ENCODE assay signal across 9 mouse cellular contexts in genomic region chr1:175923848-175924787, GRCm38 (mm10). TPM values are rescaled to one million over a fixed set of nuclear protein-coding genes. Genes with fewer than 3 reads are reported as not detected.
DNase-seq lines count a peak whose midpoint lies in the region; ATAC-seq and TF ChIP-seq lines count a peak whose summit lies in the region.
"Had no signal": no experiment of that assay in that cellular context is flagged by ENCODE, and none has a peak within 500 bp of the region (broad histone marks: within the 10 kb centered on the region; RNA-seq: fewer than 3 reads in every experiment).

No protein-coding gene starts in this region.

- peak; percentile 81 for TF ChIP-seq CTCF in kidney, adult 2 months (conservative IDR thresholded peaks at IDR 0.05; ENCODE audit: insufficient read depth, insufficient read length, low read depth, low read length)

- no peak for ATAC-seq in neural tube, embryonic 11.5 days (ENCODE audit: insufficient read depth, low FRiP score, low TSS enrichment)
- ATAC-seq in stomach, embryonic 15.5 days (ENCODE audit: insufficient read depth, low FRiP score, low read depth), result 0 out of 2 replicates have a peak, but pooled peaks have one; percentile 27

- H3K9me3 ChIP-seq in limb, embryonic 10.5 days (replicated peaks), result no peaks in the 10 kb centered on the region
- no peaks in the 10 kb centered on the region for H3K9me3 ChIP-seq in neural tube, embryonic 11.5 days (ENCODE audit: control insufficient read depth, low read length)
- no peaks in the 10 kb centered on the region for H3K9me3 ChIP-seq in stomach, embryonic 15.5 days
- H3K9me3 ChIP-seq: embryonic facial prominence, embryonic 15.5 days had no signal

- no peaks in the 10 kb centered on the region for H3K4me1 ChIP-seq in kidney, adult 2 months (ENCODE audit: control insufficient read depth, insufficient read depth, low read length)
- no peaks in the 10 kb centered on the region for H3K4me1 ChIP-seq in limb, embryonic 10.5 days
- no peaks in the 10 kb centered on the region for H3K4me1 ChIP-seq in neural tube, embryonic 11.5 days (ENCODE audit: control insufficient read depth, insufficient read depth, low read length)
- no peaks in the 10 kb centered on the region for H3K4me1 ChIP-seq in stomach, embryonic 15.5 days
- H3K4me1 ChIP-seq: embryonic facial prominence, embryonic 15.5 days had no signal

- DNase-seq in 416B (ENCODE audit: low read depth) (peak; percentile 72), ZHBTc4 (ENCODE audit: low read depth, low spot score) (peak; percentile 70)
- DNase-seq in cerebellum, postnatal 25 days, result peak; percentile 75 to 86
- DNase-seq in frontal cortex, postnatal 36 days (ENCODE audit: low spot score in 2 of 2), result peak; percentile 86
- peak; percentile 65 for DNase-seq in kidney, adult 2 months
- peak; percentile 70 for DNase-seq in limb, embryonic 10.5 days (ENCODE audit: low spot score)
- DNase-seq in neural tube, embryonic 11.5 days (ENCODE audit: low spot score), result peak; percentile 74

- no peaks in the 10 kb centered on the region for H3K36me3 ChIP-seq in kidney, adult 2 months (ENCODE audit: control insufficient read depth, insufficient read depth, low read length)
- H3K36me3 ChIP-seq in limb, embryonic 10.5 days, result no peaks in the 10 kb centered on the region
- H3K36me3 ChIP-seq in neural tube, embryonic 11.5 days (ENCODE audit: control insufficient read depth, insufficient read depth, low read length), result no peaks in the 10 kb centered on the region
- no peaks in the 10 kb centered on the region for H3K36me3 ChIP-seq in stomach, embryonic 15.5 days
- H3K36me3 ChIP-seq: embryonic facial prominence, embryonic 15.5 days had no signal

- H3K27me3 ChIP-seq in kidney, adult 2 months (replicated peaks; ENCODE audit: control insufficient read depth, insufficient read depth, low read length), result no peaks in the 10 kb centered on the region
- H3K27me3 ChIP-seq in limb, embryonic 10.5 days (ENCODE audit: low read depth, poor library complexity, severe bottlenecking), result no peaks in the 10 kb centered on the region
- H3K27me3 ChIP-seq in neural tube, embryonic 11.5 days (ENCODE audit: control insufficient read depth, insufficient read depth, low read length), result no peaks in the 10 kb centered on the region
- no peaks in the 10 kb centered on the region for H3K27me3 ChIP-seq in stomach, embryonic 15.5 days (replicated peaks)
- H3K27me3 ChIP-seq: embryonic facial prominence, embryonic 15.5 days had no signal

- WGBS in kidney, adult 2 months, result 50% methylated on average over 7 of the region's 7 CpGs
- 55% methylated on average over 7 of the region's 7 CpGs for whole genome bisulfite sequencing in limb, embryonic 10.5 days
- WGBS in neural tube, embryonic 11.5 days, result 52% methylated on average over 7 of the region's 7 CpGs
- 48% methylated on average over 7 of the region's 7 CpGs for WGBS in stomach, embryonic 15.5 days

- H3K9ac ChIP-seq in neural tube, embryonic 11.5 days (ENCODE audit: low read length), result no peak overlapping the region
- H3K9ac ChIP-seq in stomach, embryonic 15.5 days, result no peak overlapping the region
- H3K9ac ChIP-seq: embryonic facial prominence, embryonic 15.5 days had no signal

- no peak overlapping the region for H3K4me2 ChIP-seq in neural tube, embryonic 11.5 days (ENCODE audit: low read depth)
- no peak overlapping the region for H3K4me2 ChIP-seq in stomach, embryonic 15.5 days
- H3K4me2 ChIP-seq: embryonic facial prominence, embryonic 15.5 days had no signal

- H3K27ac ChIP-seq in kidney, adult 2 months (ENCODE audit: insufficient read depth, low read depth, low read length), result no peak overlapping the region
- no peak overlapping the region for H3K27ac ChIP-seq in limb, embryonic 10.5 days
- no peak overlapping the region for H3K27ac ChIP-seq in neural tube, embryonic 11.5 days (ENCODE audit: low read depth, low read length)
- H3K27ac ChIP-seq in stomach, embryonic 15.5 days, result no peak overlapping the region
- H3K27ac ChIP-seq: embryonic facial prominence, embryonic 15.5 days had no signal

- H3K4me3 ChIP-seq in kidney, adult 2 months (ENCODE audit: insufficient read depth, low read depth, low read length), result no peak overlapping the region
- H3K4me3 ChIP-seq in limb, embryonic 10.5 days, result no peak overlapping the region
- no peak overlapping the region for H3K4me3 ChIP-seq in neural tube, embryonic 11.5 days (ENCODE audit: low read depth, low read length)
- H3K4me3 ChIP-seq in stomach, embryonic 15.5 days (replicated peaks), result no peak overlapping the region
- H3K4me3 ChIP-seq: embryonic facial prominence, embryonic 15.5 days had no signal

- no peak for TF ChIP-seq POLR2A in kidney, adult 2 months (IDR thresholded peaks at IDR 0.05; ENCODE audit: low read depth, low read length)

RNA-seq across cellular contexts. Expression of gene Gm38100, which starts 4.0 kb away (rescaled TPM):
- polyA plus RNA-seq in kidney, adult 2 months (2012; rRNA removed), result not detected in 2 replicates
- 0.18 TPM in 1 of 2 replicates, not detected in the other for polyA plus RNA-seq in limb, embryonic 10.5 days (2016; fragmentation: Nextera tagmentation; extraction: Ambion mirVana)
- not detected in 2 replicates for polyA plus RNA-seq in neural tube, embryonic 11.5 days (2014; fragmentation: Nextera tagmentation; extraction: Ambion mirVana)
- polyA plus RNA-seq in stomach, embryonic 15.5 days (2015; fragmentation: Nextera tagmentation; extraction: Ambion mirVana), result 0.10 TPM in 1 of 2 replicates, not detected in the other

RNA-seq across cellular contexts. Expression of gene Exo1, which starts 43.7 kb away (rescaled TPM):
- polyA plus RNA-seq in kidney, adult 2 months (2012; rRNA removed), result 0.05 and 0.14 TPM in 2 replicates
- polyA plus RNA-seq in limb, embryonic 10.5 days (2016; fragmentation: Nextera tagmentation; extraction: Ambion mirVana), result 149 and 160 TPM in 2 replicates
- polyA plus RNA-seq in neural tube, embryonic 11.5 days (2014; fragmentation: Nextera tagmentation; extraction: Ambion mirVana), result 100 and 112 TPM in 2 replicates
- 54.2 and 56.8 TPM in 2 replicates for polyA plus RNA-seq in stomach, embryonic 15.5 days (2015; fragmentation: Nextera tagmentation; extraction: Ambion mirVana)

RNA-seq across cellular contexts. Expression of gene Rbm8a2, which starts 54.8 kb away (rescaled TPM):
- not detected in 2 replicates for polyA plus RNA-seq in kidney, adult 2 months (2012; rRNA removed)
- 0.68 and 0.75 TPM in 2 replicates for polyA plus RNA-seq in limb, embryonic 10.5 days (2016; fragmentation: Nextera tagmentation; extraction: Ambion mirVana)
- polyA plus RNA-seq in neural tube, embryonic 11.5 days (2014; fragmentation: Nextera tagmentation; extraction: Ambion mirVana), result 0.68 and 0.82 TPM in 2 replicates
- polyA plus RNA-seq in stomach, embryonic 15.5 days (2015; fragmentation: Nextera tagmentation; extraction: Ambion mirVana), result 0.70 and 2.0 TPM in 2 replicates

Comparison
In these comparisons a context has a peak if more than half of its experiments do, and no peak if none do; other contexts are left out.
1. RNA of gene Exo1, which starts 43.7 kb away (polyA plus RNA-seq): 149 to 160 TPM in limb, embryonic 10.5 days, 100 to 112 TPM in neural tube, embryonic 11.5 days and 54.2 to 56.8 TPM in stomach, embryonic 15.5 days; 0.05 to 0.14 TPM in kidney, adult 2 months; every median in the first group is over 10 times any median in the second.
2. Peak in every context shown above with its lines, with median percentiles within 50 percentile points of each other: DNase-seq.